Mouse (Mus musculus) MEL (cell line): ENCODE measurements around the gene Wnt9a.
A peak's percentile ranks its signal among the peaks of the same experiment; 100 is the strongest.

ENCODE experiments used
- CTCF ChIP-seq, 3 experiments: IDR thresholded peaks in 2 of 3; conservative IDR thresholded peaks in 1 of 3; 2 replicates each; pipeline ENCODE4 v1.5.1; 2011 to 2012; ENCODE audit warnings: low read length in 3 of 3, low read depth in 2 of 3, mild to moderate bottlenecking in 2 of 3, improper control_type of control experiment in 1 of 3, inconsistent platforms in 1 of 3, mixed read lengths in 1 of 3, moderate library complexity in 1 of 3; ENCODE audit not compliant: control insufficient read depth in 1 of 3, insufficient read depth in 1 of 3, poor library complexity in 1 of 3, severe bottlenecking in 1 of 3
- EP300 ChIP-seq, 2 experiments: IDR thresholded peaks; 2 replicates each; pipeline ENCODE4 v1.6.1; 2011; ENCODE audit warnings: improper control_type of control experiment in 2 of 2, low read length in 2 of 2, low read depth in 1 of 2, mild to moderate bottlenecking in 1 of 2
- ETS1 ChIP-seq: IDR thresholded peaks from 2 replicates; pipeline ENCODE4 v1.6.1; 2012; ENCODE audit warnings: low read depth, mild to moderate bottlenecking, inconsistent platforms, low read length, improper control_type of control experiment, moderate library complexity
- MAFK ChIP-seq: IDR thresholded peaks from 2 replicates; pipeline ENCODE4 v1.6.1; 2011; ENCODE audit warnings: low read depth, mild to moderate bottlenecking, low read length, improper control_type of control experiment, borderline replicate concordance
- MXI1 ChIP-seq: IDR thresholded peaks from 2 replicates; pipeline ENCODE4 v1.6.1; 2011; ENCODE audit warnings: mild to moderate bottlenecking, low read depth, low read length, improper control_type of control experiment
- MYC ChIP-seq: IDR thresholded peaks from 2 replicates; pipeline ENCODE4 v1.6.1; 2011; ENCODE audit warnings: low read depth, mild to moderate bottlenecking, low read length, improper control_type of control experiment, moderate library complexity
- NELFE ChIP-seq: IDR thresholded peaks from 2 replicates; pipeline ENCODE4 v1.6.1; 2011; ENCODE audit warnings: low read depth, low read length, improper control_type of control experiment
- RAD21 ChIP-seq: IDR thresholded peaks from 2 replicates; pipeline ENCODE4 v1.6.1; 2011; ENCODE audit warnings: mild to moderate bottlenecking, low read depth, low read length, improper control_type of control experiment
- SMC3 ChIP-seq: IDR thresholded peaks from 2 replicates; pipeline ENCODE4 v1.6.1; 2011; ENCODE audit warnings: low read depth, low read length, improper control_type of control experiment
- TAL1 ChIP-seq: IDR thresholded peaks from 2 replicates; pipeline ENCODE4 v1.6.1; 2012; ENCODE audit warnings: mild to moderate bottlenecking, inconsistent platforms, low read length, moderate library complexity, mixed read lengths
- TBP ChIP-seq: IDR thresholded peaks from 2 replicates; pipeline ENCODE4 v1.8.0; 2011; ENCODE audit warnings: low read depth, low read length, improper control_type of control experiment
- TCF12 ChIP-seq: IDR thresholded peaks from 2 replicates; pipeline ENCODE4 v1.6.1; 2014; ENCODE audit warnings: low read depth, mild to moderate bottlenecking, inconsistent platforms, low read length, improper control_type of control experiment, moderate library complexity
- UBTF ChIP-seq: IDR thresholded peaks from 2 replicates; pipeline ENCODE4 v1.6.1; 2012; ENCODE audit warnings: low read depth, mild to moderate bottlenecking, inconsistent platforms, low read length, improper control_type of control experiment, moderate library complexity, borderline replicate concordance; ENCODE audit not compliant: insufficient read depth
- ZC3H11A ChIP-seq: IDR thresholded peaks from 2 replicates; pipeline ENCODE4 v1.6.1; 2012; ENCODE audit warnings: low read depth, mild to moderate bottlenecking, inconsistent platforms, low read length, improper control_type of control experiment

GRCm38 (mm10) chr11:59259647-59260046, 47.1 kb upstream of the Wnt9a start:
- TF ChIP-seq CTCF (IDR thresholded peaks at IDR 0.05 in 2 of 3, conservative IDR thresholded peaks at IDR 0.05 in 1 of 3; ENCODE audit: control insufficient read depth in 1 of 3, insufficient read depth in 1 of 3, low read depth in 2 of 3, low read length in 3 of 3, poor library complexity in 1 of 3, severe bottlenecking in 1 of 3) = no peak
- TF ChIP-seq NELFE = no peak
- TF ChIP-seq TAL1 = no peak
- TF ChIP-seq EP300 (IDR thresholded peaks at IDR 0.05; ENCODE audit: low read depth in 1 of 2, low read length in 2 of 2) = peak in 1 of 2 experiments; percentile 72; a peak in 2 of 4 replicates
- TF ChIP-seq UBTF = no peak
- peak; percentile 52; the same call in 1 of the 2 replicates for TF ChIP-seq TCF12
- TF ChIP-seq MXI1 = no peak
- TF ChIP-seq TBP = no peak
- no peak for TF ChIP-seq MYC
- no peak for TF ChIP-seq MAFK
- no peak for TF ChIP-seq SMC3
- TF ChIP-seq ETS1 = peak; percentile 37; the same call in 1 of the 2 replicates
- no peak for TF ChIP-seq RAD21
- no peak for TF ChIP-seq ZC3H11A
